Mouse (Mus musculus) heart, postnatal 0 days (tissue): ENCODE measurements around the gene Urgcp.

ENCODE experiments used
- CTCF ChIP-seq: IDR thresholded peaks from 2 replicates; pipeline ENCODE4 v1.5.1; 2016; ENCODE audit warnings: antibody characterized with exemption, control low read depth, low read depth
- EP300 ChIP-seq: IDR thresholded peaks from 2 replicates; pipeline ENCODE4 v1.6.1; 2016; ENCODE audit warnings: antibody characterized with exemption, low read depth

DNA sequence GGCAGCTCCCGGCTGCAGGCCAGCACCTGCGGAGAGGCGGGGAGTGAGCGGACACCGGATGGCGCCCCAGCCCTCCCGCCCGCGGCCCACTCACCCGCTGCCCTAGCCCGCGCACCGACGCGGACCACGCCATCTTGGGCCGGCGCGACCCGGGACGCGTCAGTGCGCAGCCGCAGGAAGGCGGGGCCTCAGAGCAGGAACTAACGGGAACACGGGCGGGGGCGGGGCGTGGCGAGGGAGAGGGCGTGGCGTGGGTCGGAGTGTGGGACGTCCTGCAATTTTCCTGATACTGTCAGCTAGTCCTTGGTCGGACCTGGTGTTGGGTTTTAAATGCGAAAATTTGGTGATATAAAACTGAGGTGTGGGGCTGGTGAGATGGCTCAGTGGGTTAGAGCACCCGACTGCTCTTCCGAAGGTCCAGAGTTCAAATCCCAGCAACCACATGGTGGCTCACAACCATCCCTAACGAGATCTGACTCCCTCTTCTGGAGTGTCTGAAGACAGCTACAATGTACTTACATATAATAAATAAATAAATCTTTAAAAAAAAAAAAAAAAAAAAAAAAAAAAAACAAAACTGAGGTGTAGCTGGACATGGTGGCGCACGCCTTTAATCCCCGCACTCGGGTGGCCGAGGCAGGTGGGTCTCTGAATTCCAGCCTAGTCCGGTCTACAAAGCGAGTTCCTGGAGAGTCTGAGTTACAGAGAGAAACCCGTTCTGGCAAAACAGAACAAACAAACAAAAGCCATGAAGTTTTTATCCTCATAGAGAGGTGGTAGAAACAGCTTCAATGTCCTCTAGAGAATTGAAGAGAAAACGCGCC lies 54.4 kb downstream of the Urgcp start:
- no peak for TF ChIP-seq CTCF
- no peak for TF ChIP-seq EP300
